Comparison of ENCODE assay signal across 19 mouse cellular contexts in genomic region chr13:108353781-108354180, GRCm38 (mm10). TPM values are rescaled to one million over a fixed set of nuclear protein-coding genes. Genes with fewer than 3 reads are reported as not detected.
DNase-seq lines count a peak whose midpoint lies in the region; ATAC-seq and TF ChIP-seq lines count a peak whose summit lies in the region.
"Had no signal": no experiment of that assay in that cellular context is flagged by ENCODE, and none has a peak within 500 bp of the region (broad histone marks: within the 10 kb centered on the region; RNA-seq: fewer than 3 reads in every experiment).

No protein-coding gene starts in this region.

- WGBS in heart, adult 2 months = 79% methylated on average over 5 of the region's 5 CpGs
- 76% methylated on average over 5 of the region's 5 CpGs for WGBS in liver, embryonic 11.5 days
- WGBS in liver, postnatal 0 days (ENCODE audit: insufficient replicate concordance) = 83% methylated on average over 5 of the region's 5 CpGs

- H3K27ac ChIP-seq in heart, adult 2 months = no peak overlapping the region
- no peak overlapping the region for H3K27ac ChIP-seq in liver, embryonic 11.5 days (ENCODE audit: low read depth, low read length)
- H3K27ac ChIP-seq in liver, postnatal 0 days (ENCODE audit: low read depth) = no peak overlapping the region
- H3K27ac ChIP-seq: embryonic facial prominence, embryonic 15.5 days; forebrain, embryonic 13.5 days; hindbrain, embryonic 10.5 days; liver, embryonic 15.5 days; macrophage; midbrain, embryonic 13.5 days had no signal

- TF ChIP-seq POLR2A in heart, adult 2 months (IDR thresholded peaks at IDR 0.05; ENCODE audit: insufficient read depth, low read depth, low read length) = no peak

- no peaks in the 10 kb centered on the region for H3K79me2 ChIP-seq in heart, adult 2 months (replicated peaks; ENCODE audit: control insufficient read depth, insufficient read depth, low read length)

- intact Hi-C loops in heart, adult 2 months (cut with DNase I) = no loop called here
- intact Hi-C loops in heart, postnatal 10 days (cut with DNase I) = no loop called here

- no peak overlapping the region for H3K9ac ChIP-seq in heart, adult 2 months (ENCODE audit: low read depth, low read length)
- no peak overlapping the region for H3K9ac ChIP-seq in liver, embryonic 11.5 days (ENCODE audit: low read depth, low read length)
- H3K9ac ChIP-seq in liver, postnatal 0 days (replicated peaks) = no peak overlapping the region
- H3K9ac ChIP-seq: embryonic facial prominence, embryonic 15.5 days; forebrain, embryonic 13.5 days; liver, embryonic 15.5 days; midbrain, embryonic 13.5 days had no signal

- no peak overlapping the region for H3K4me2 ChIP-seq in liver, embryonic 11.5 days
- no peak overlapping the region for H3K4me2 ChIP-seq in liver, postnatal 0 days (ENCODE audit: low read depth, low read length)
- H3K4me2 ChIP-seq: embryonic facial prominence, embryonic 15.5 days; forebrain, embryonic 13.5 days; liver, embryonic 15.5 days; midbrain, embryonic 13.5 days had no signal

- no peak for ATAC-seq in liver, embryonic 11.5 days (replicated peaks; ENCODE audit: low FRiP score)
- ATAC-seq in liver, postnatal 0 days = no peak
- ATAC-seq: forebrain, embryonic 13.5 days; midbrain, embryonic 13.5 days had no signal

- TF ChIP-seq EP300 in heart, adult 2 months (IDR thresholded peaks at IDR 0.05; ENCODE audit: insufficient read depth, low read depth, low read length) = no peak
- no peak for TF ChIP-seq EP300 in liver, postnatal 0 days (IDR thresholded peaks at IDR 0.05; ENCODE audit: low read depth)

- no peak overlapping the region for H3K4me3 ChIP-seq in heart, adult 2 months
- no peak overlapping the region for H3K4me3 ChIP-seq in liver, embryonic 11.5 days (ENCODE audit: low read depth, low read length)
- H3K4me3 ChIP-seq in liver, postnatal 0 days (ENCODE audit: low read depth, low read length) = no peak overlapping the region
- H3K4me3 ChIP-seq: embryonic facial prominence, embryonic 15.5 days; forebrain, embryonic 13.5 days; hindbrain, embryonic 10.5 days; liver, embryonic 15.5 days; midbrain, embryonic 13.5 days had no signal

- H3K36me3 ChIP-seq in heart, adult 2 months (ENCODE audit: control insufficient read depth, insufficient read depth, low read length) = no peaks in the 10 kb centered on the region
- no peaks in the 10 kb centered on the region; the same call in 1 of the 2 replicates for H3K36me3 ChIP-seq in liver, embryonic 11.5 days (ENCODE audit: control insufficient read depth, insufficient read depth, low read length)
- no peaks in the 10 kb centered on the region for H3K36me3 ChIP-seq in liver, postnatal 0 days (replicated peaks; ENCODE audit: insufficient read depth, low read length)
- H3K36me3 ChIP-seq: embryonic facial prominence, embryonic 15.5 days; hindbrain, embryonic 10.5 days; midbrain, embryonic 13.5 days had no signal

- TF ChIP-seq CTCF in heart, adult 2 months (IDR thresholded peaks at IDR 0.05) = peak; percentile 18; the same call in 1 of the 2 replicates
- TF ChIP-seq CTCF in liver, postnatal 0 days (IDR thresholded peaks at IDR 0.05; ENCODE audit: low read depth) = peak; percentile 40

- no peaks in the 10 kb centered on the region for H3K27me3 ChIP-seq in heart, adult 2 months (ENCODE audit: control insufficient read depth, insufficient read depth, low read length)
- H3K27me3 ChIP-seq in liver, embryonic 11.5 days (replicated peaks; ENCODE audit: control insufficient read depth, insufficient read depth, low read length) = no peaks in the 10 kb centered on the region
- H3K27me3 ChIP-seq in liver, postnatal 0 days (ENCODE audit: insufficient read depth, low read length) = no peaks in the 10 kb centered on the region
- H3K27me3 ChIP-seq: embryonic facial prominence, embryonic 15.5 days; forebrain, embryonic 13.5 days; liver, embryonic 15.5 days; midbrain, embryonic 13.5 days had no signal

- no peaks in the 10 kb centered on the region for H3K4me1 ChIP-seq in heart, adult 2 months (ENCODE audit: control insufficient read depth, insufficient read depth, low read length)
- no peaks in the 10 kb centered on the region for H3K4me1 ChIP-seq in liver, embryonic 11.5 days (replicated peaks; ENCODE audit: control insufficient read depth, insufficient read depth, low read length)
- no peaks in the 10 kb centered on the region for H3K4me1 ChIP-seq in liver, postnatal 0 days (ENCODE audit: insufficient read depth)
- H3K4me1 ChIP-seq: embryonic facial prominence, embryonic 15.5 days; liver, embryonic 15.5 days had no signal

- no peak for DNase-seq in heart, adult 2 months
- no peak for DNase-seq in heart, postnatal 10 days
- DNase-seq in liver, embryonic 11.5 days (ENCODE audit: low spot score) = peak; percentile 19
- DNase-seq in liver (no peak), NIH3T3 (ENCODE audit: low read depth) (peak; percentile 54)
- DNase-seq in liver, postnatal 0 days = no peak
- no peak for DNase-seq in urinary bladder, postnatal 10 days (ENCODE audit: low spot score)
- DNase-seq: cerebellum, adult 8-10 months; gastrocnemius, postnatal 10 days; kidney, adult 11 months; kidney, postnatal 36 days; left cerebral cortex, postnatal 4 days; thymus, adult 18-20 months had no signal

- no peaks in the 10 kb centered on the region for H3K9me3 ChIP-seq in liver, embryonic 11.5 days (ENCODE audit: control insufficient read depth, low read length)
- no peaks in the 10 kb centered on the region for H3K9me3 ChIP-seq in liver, postnatal 0 days (ENCODE audit: low read length)
- H3K9me3 ChIP-seq: embryonic facial prominence, embryonic 15.5 days; forebrain, embryonic 13.5 days; hindbrain, embryonic 10.5 days; liver, embryonic 15.5 days; midbrain, embryonic 13.5 days had no signal

RNA-seq across cellular contexts. Expression of gene Depdc1b, which starts 37.6 kb away (rescaled TPM):
- total RNA-seq in heart, adult 2 months (2021) = under 1 TPM; 0.34 to 0.36 TPM
- polyA plus RNA-seq in heart, adult 2 months (2012; rRNA removed) = 0.14 and 0.26 TPM in 2 replicates
- 1 to 10 TPM; 2.3 to 2.5 TPM for total RNA-seq in heart, postnatal 10 days (2021)
- 13.5 and 14.9 TPM in 2 replicates for polyA plus RNA-seq in liver, embryonic 11.5 days (2014; fragmentation: Nextera tagmentation; extraction: Ambion mirVana)
- polyA plus RNA-seq in liver, postnatal 0 days (2015; fragmentation: Nextera tagmentation; extraction: Ambion mirVana) = 5.4 and 6.5 TPM in 2 replicates

Comparison
In these comparisons a context has a peak if more than half of its experiments do, and no peak if none do; other contexts are left out.
1. DNase-seq: peak in liver, embryonic 11.5 days (single experiment) and NIH3T3 (single experiment); none in heart, adult 2 months (0 of 2), heart, postnatal 10 days (0 of 2), liver (single experiment), liver, postnatal 0 days (single experiment) and urinary bladder, postnatal 10 days (single experiment).